8 mouse cellular contexts compared by ENCODE assay signal in genomic region chr5:123572357-123573186, GRCm38 (mm10). TPM values are rescaled to one million over a fixed set of nuclear protein-coding genes. Genes with fewer than 3 reads are reported as not detected.
DNase-seq lines count a peak whose midpoint lies in the region; ATAC-seq lines count a peak whose summit lies in the region.

Gene Vps33a, minus strand, starts transcription at chr5:123573038.

- H3K36me3 ChIP-seq in heart, embryonic 13.5 days: peaks cover 39% of the 10 kb centered on the region
- peaks cover 33% of the 10 kb centered on the region for H3K36me3 ChIP-seq in liver, embryonic 12.5 days
- H3K36me3 ChIP-seq in stomach, embryonic 15.5 days: peaks cover 4% of the 10 kb centered on the region; the same call in 1 of the 2 replicates

- H3K4me3 ChIP-seq in brown adipose tissue, adult 24 weeks (ENCODE audit: insufficient read depth, low read depth, low read length): peak within 1 kb of the TSS; percentile 91
- H3K4me3 ChIP-seq in heart, embryonic 13.5 days: peak within 1 kb of the TSS; percentile 78
- peak within 1 kb of the TSS; percentile 94 for H3K4me3 ChIP-seq in liver, embryonic 12.5 days
- H3K4me3 ChIP-seq in stomach, embryonic 15.5 days (replicated peaks): peak within 1 kb of the TSS; percentile 83

- H3K27ac ChIP-seq in brown adipose tissue, adult 24 weeks (replicated peaks; ENCODE audit: low read depth, low read length): peak within 1 kb of the TSS; percentile 46
- peak within 1 kb of the TSS; percentile 61 for H3K27ac ChIP-seq in heart, embryonic 13.5 days (replicated peaks)
- H3K27ac ChIP-seq in liver, embryonic 12.5 days: peak within 1 kb of the TSS; percentile 75
- H3K27ac ChIP-seq in stomach, embryonic 15.5 days: 0 out of 2 replicates have a peak within 1 kb of the TSS, but pooled peaks have one; percentile 52

- peak; percentile 100 for DNase-seq in CD4-positive, CD25-positive, alpha-beta regulatory T cell, adult 2 months (ENCODE audit: low read depth, low spot score)
- peak; percentile 56 for DNase-seq in fat pad, adult 2 months (ENCODE audit: extremely low read depth, low read depth, low spot score)
- DNase-seq in kidney, postnatal 10 days: peak; percentile 100
- peak; percentile 96 to 98 for DNase-seq in natural killer cell, adult 2 months (ENCODE audit: low spot score in 2 of 2)

- peak; percentile 86 for ATAC-seq in heart, embryonic 13.5 days (ENCODE audit: extremely low read depth, insufficient number of reproducible peaks, low FRiP score, low TSS enrichment)
- ATAC-seq in liver, embryonic 12.5 days: peak; percentile 90
- ATAC-seq in stomach, embryonic 15.5 days (ENCODE audit: insufficient read depth, low FRiP score, low read depth): peak; percentile 91

- peak within 1 kb of the TSS; percentile 95 for H3K4me2 ChIP-seq in heart, embryonic 13.5 days
- H3K4me2 ChIP-seq in liver, embryonic 12.5 days: peak within 1 kb of the TSS; percentile 93
- peak within 1 kb of the TSS; percentile 85 for H3K4me2 ChIP-seq in stomach, embryonic 15.5 days

- no peaks in the 10 kb centered on the region for H3K27me3 ChIP-seq in heart, embryonic 13.5 days (replicated peaks)
- no peaks in the 10 kb centered on the region for H3K27me3 ChIP-seq in liver, embryonic 12.5 days (replicated peaks)
- no peaks in the 10 kb centered on the region for H3K27me3 ChIP-seq in stomach, embryonic 15.5 days (replicated peaks)

- no peaks in the 10 kb centered on the region for H3K9me3 ChIP-seq in heart, embryonic 13.5 days
- H3K9me3 ChIP-seq in liver, embryonic 12.5 days (replicated peaks): no peaks in the 10 kb centered on the region
- H3K9me3 ChIP-seq in stomach, embryonic 15.5 days: no peaks in the 10 kb centered on the region

- H3K4me1 ChIP-seq in brown adipose tissue, adult 24 weeks (ENCODE audit: control insufficient read depth, insufficient read depth, insufficient read length, low read length): peaks cover 2% of the 10 kb centered on the region; the same call in 1 of the 2 replicates
- peaks cover 11% of the 10 kb centered on the region for H3K4me1 ChIP-seq in heart, embryonic 13.5 days
- peaks cover 23% of the 10 kb centered on the region for H3K4me1 ChIP-seq in liver, embryonic 12.5 days
- 0 out of 2 replicates have a peak, but pooled peaks cover 4% of the 10 kb centered on the region for H3K4me1 ChIP-seq in stomach, embryonic 15.5 days

- H3K9ac ChIP-seq in heart, embryonic 13.5 days: peak within 1 kb of the TSS; percentile 87
- H3K9ac ChIP-seq in liver, embryonic 12.5 days: peak within 1 kb of the TSS; percentile 91
- H3K9ac ChIP-seq in stomach, embryonic 15.5 days: peak within 1 kb of the TSS; percentile 47

- under 1% methylated on average over 54 of the region's 54 CpGs for WGBS in heart, embryonic 13.5 days
- 2% methylated on average over 54 of the region's 54 CpGs for WGBS in liver, embryonic 12.5 days (ENCODE audit: insufficient replicate concordance)
- WGBS in stomach, embryonic 15.5 days: under 1% methylated on average over 54 of the region's 54 CpGs

RNA-seq across cellular contexts. Expression of gene Vps33a, which starts in this region (rescaled TPM):
- polyA plus RNA-seq in brown adipose tissue, adult 24 weeks (2012; ENCODE audit: insufficient read depth, insufficient read length, missing spikeins): 23.0 and 31.5 TPM in 2 replicates
- 18.6 and 20.3 TPM in 2 replicates for polyA plus RNA-seq in heart, embryonic 13.5 days (2015; fragmentation: Nextera tagmentation; extraction: Ambion mirVana)
- polyA plus RNA-seq in liver, embryonic 12.5 days (2016; fragmentation: Nextera tagmentation; extraction: Ambion mirVana): 22.6 and 24.1 TPM in 2 replicates
- 22.7 and 23.3 TPM in 2 replicates for polyA plus RNA-seq in stomach, embryonic 15.5 days (2015; fragmentation: Nextera tagmentation; extraction: Ambion mirVana)

Comparison
In these comparisons a context has a peak if more than half of its experiments do, and no peak if none do; other contexts are left out.
1. Peak in every context shown above with its lines: DNase-seq, ATAC-seq, H3K4me3 ChIP-seq and H3K27ac ChIP-seq.